Mouse (Mus musculus): ENCODE measurements around the gene Fam71f1. TPM values are rescaled to one million over a fixed set of nuclear protein-coding genes. Genes with fewer than 3 reads are reported as not detected.

Fam71f1 gene
- total RNA-seq, 2 experiments from 2014 or later, result not detected

Other genes starting within 250 kb of the Fam71f1 start
- 10 to 100 TPM; 12.8 to 15.7 TPM for gene Rbm28, start 154.1 kb upstream of the Fam71f1 start, total RNA-seq (2021)
- gene Prrt4, start 139.6 kb upstream of the Fam71f1 start, total RNA-seq (2021), result under 1 TPM; 0.43 to 0.54 TPM
- 10 to 100 TPM; 10.5 to 15.5 TPM for gene Impdh1, start 102.8 kb upstream of the Fam71f1 start, total RNA-seq (2021)
- 1 to 10 TPM; 3.2 to 3.4 TPM for gene Hilpda, start 46.7 kb upstream of the Fam71f1 start, total RNA-seq (2021)
- not detected for gene Fam71f2, start 39.5 kb upstream of the Fam71f1 start, total RNA-seq (2021)
- 10 to 100 TPM; 82.5 to 86.2 TPM for gene Calu, start 28.9 kb downstream of the Fam71f1 start, total RNA-seq (2021)
- gene Opn1sw, start 69.3 kb downstream of the Fam71f1 start, total RNA-seq (2021), result under 1 TPM in 1 of 2 experiments, not detected in 1; 0.35 TPM
- 10 to 100 TPM; 10.1 to 12.9 TPM for gene Ccdc136, start 77.2 kb downstream of the Fam71f1 start, total RNA-seq (2021)
- 100 to 1,000 TPM; 403 to 438 TPM for gene Flnc, start 114.1 kb downstream of the Fam71f1 start, total RNA-seq (2021)
- 100 to 1,000 TPM in 1 of 2 experiments, 10 to 100 TPM in 1; 94.2 to 103 TPM for gene Atp6v1f, start 148.6 kb downstream of the Fam71f1 start, total RNA-seq (2021)
- not detected for gene Atp6v1fnb, start 152.3 kb downstream of the Fam71f1 start, total RNA-seq (2021)
- 1 to 10 TPM; 5.4 to 5.9 TPM for gene Kcp, start 188.8 kb downstream of the Fam71f1 start, total RNA-seq (2021)
- 1 to 10 TPM; 1.6 to 3.7 TPM for gene Irf5, start 207.5 kb downstream of the Fam71f1 start, total RNA-seq (2021)

Measured in gastrocnemius, postnatal 36 days (tissue).